Mouse (Mus musculus): ENCODE results near the gene Nfyc.

Nfyc gene

GRCm38 (mm10) chr4:120741303-120741702 lies 90.1 kb downstream of the Nfyc start:
- TF ChIP-seq NANOG (IDR thresholded peaks at IDR 0.05; ENCODE audit: borderline replicate concordance, low read length) (no peak), CTCF (conservative IDR thresholded peaks at IDR 0.05; ENCODE audit: low read length) (no peak), POU5F1 (IDR thresholded peaks at IDR 0.05; ENCODE audit: borderline replicate concordance, low read length) (no peak)
- H3K27me3 ChIP-seq (ENCODE audit: insufficient read depth, low read length): peaks cover 98% of the 10 kb centered on the region
- H3K36me3 ChIP-seq (ENCODE audit: insufficient read depth, low read length): no peaks in the 10 kb centered on the region
- no peak overlapping the region for H3K4me3 ChIP-seq (replicated peaks; ENCODE audit: low read length)
- no peaks in the 10 kb centered on the region for H3K9me3 ChIP-seq (ENCODE audit: low read length)
- H3K4me1 ChIP-seq (replicated peaks; ENCODE audit: low read depth, low read length): peaks cover 12% of the 10 kb centered on the region

DNA sequence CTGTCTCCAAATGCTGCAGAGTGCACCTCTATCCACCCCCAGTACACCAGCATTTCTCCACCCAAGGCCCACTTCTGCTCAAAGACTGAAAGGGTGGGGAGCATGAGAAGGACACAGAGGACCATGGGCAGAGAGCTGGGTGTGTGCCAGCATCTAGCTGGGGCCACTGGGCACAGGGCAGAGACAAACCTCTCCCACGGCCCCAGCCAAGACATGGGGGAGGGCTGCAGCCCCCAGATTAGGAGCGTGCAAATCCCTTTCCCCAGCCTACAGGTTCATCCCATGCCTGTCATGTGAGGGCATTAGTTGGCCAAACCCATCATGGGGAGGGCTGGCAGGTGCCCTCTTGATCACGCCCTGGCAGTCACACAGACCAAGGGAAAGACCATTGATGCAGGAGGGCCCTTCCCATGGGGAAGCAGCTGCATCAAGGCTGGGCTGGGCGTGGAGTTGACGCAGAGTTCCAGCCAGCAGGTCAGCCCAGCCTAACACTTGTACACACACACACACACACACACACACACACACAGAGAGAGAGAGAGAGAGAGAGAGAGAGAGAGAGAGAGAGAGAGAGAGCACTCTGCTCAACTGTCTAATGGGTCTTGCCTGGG lies 97.3 kb downstream of the Nfyc start:
- no peaks in the 10 kb centered on the region for H3K36me3 ChIP-seq (ENCODE audit: insufficient read depth, low read length)
- peaks cover 29% of the 10 kb centered on the region for H3K4me1 ChIP-seq (replicated peaks; ENCODE audit: low read depth, low read length)
- TF ChIP-seq POU5F1 (IDR thresholded peaks at IDR 0.05; ENCODE audit: borderline replicate concordance, low read length) (no peak), NANOG (IDR thresholded peaks at IDR 0.05; ENCODE audit: borderline replicate concordance, low read length) (no peak), CTCF (conservative IDR thresholded peaks at IDR 0.05; ENCODE audit: low read length) (no peak)
- H3K27me3 ChIP-seq (ENCODE audit: insufficient read depth, low read length): peaks cover 98% of the 10 kb centered on the region
- H3K4me3 ChIP-seq (replicated peaks; ENCODE audit: low read length): no peak overlapping the region
- no peaks in the 10 kb centered on the region for H3K9me3 ChIP-seq (ENCODE audit: low read length)

DNA sequence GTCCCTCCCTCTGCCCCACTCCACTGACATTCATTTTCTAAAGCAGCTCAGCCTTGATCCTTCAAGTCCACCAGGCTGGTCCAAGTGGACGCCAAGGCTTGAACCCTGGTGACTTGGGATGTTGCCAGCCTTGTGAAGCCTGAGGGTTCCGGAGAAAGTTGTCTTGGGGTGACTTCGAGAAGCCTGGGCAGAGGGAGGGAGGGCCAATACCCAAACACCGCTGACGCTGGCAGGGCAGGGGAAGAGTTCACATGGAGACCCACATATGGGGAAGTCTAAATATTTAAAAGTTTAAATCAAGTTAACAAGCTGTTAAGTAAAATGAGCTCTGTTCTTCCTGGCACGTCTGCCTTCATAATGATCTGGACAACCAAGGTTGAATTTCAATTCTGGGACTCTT lies 98.6 kb downstream of the Nfyc start:
- H3K4me3 ChIP-seq (replicated peaks; ENCODE audit: low read length): no peak overlapping the region
- no peaks in the 10 kb centered on the region for H3K9me3 ChIP-seq (ENCODE audit: low read length)
- peaks cover 29% of the 10 kb centered on the region for H3K4me1 ChIP-seq (replicated peaks; ENCODE audit: low read depth, low read length)
- H3K36me3 ChIP-seq (ENCODE audit: insufficient read depth, low read length): no peaks in the 10 kb centered on the region
- H3K27me3 ChIP-seq (ENCODE audit: insufficient read depth, low read length): peaks cover 98% of the 10 kb centered on the region
- TF ChIP-seq POU5F1 (IDR thresholded peaks at IDR 0.05; ENCODE audit: borderline replicate concordance, low read length): no peak
- no peak for TF ChIP-seq NANOG (IDR thresholded peaks at IDR 0.05; ENCODE audit: borderline replicate concordance, low read length)
- TF ChIP-seq CTCF (conservative IDR thresholded peaks at IDR 0.05; ENCODE audit: low read length): no peak

GRCm38 (mm10) chr4:120731030-120731644 lies 100.2 kb downstream of the Nfyc start:
- H3K4me3 ChIP-seq (replicated peaks; ENCODE audit: low read length): peak overlapping the region; percentile 75
- no peaks in the 10 kb centered on the region for H3K36me3 ChIP-seq (ENCODE audit: insufficient read depth, low read length)
- H3K9me3 ChIP-seq (ENCODE audit: low read length): no peaks in the 10 kb centered on the region
- peaks cover 29% of the 10 kb centered on the region for H3K4me1 ChIP-seq (replicated peaks; ENCODE audit: low read depth, low read length)
- TF ChIP-seq CTCF (conservative IDR thresholded peaks at IDR 0.05; ENCODE audit: low read length): no peak
- TF ChIP-seq POU5F1 (IDR thresholded peaks at IDR 0.05; ENCODE audit: borderline replicate concordance, low read length): no peak
- TF ChIP-seq NANOG (IDR thresholded peaks at IDR 0.05; ENCODE audit: borderline replicate concordance, low read length): no peak
- peaks cover 96% of the 10 kb centered on the region for H3K27me3 ChIP-seq (ENCODE audit: insufficient read depth, low read length)

- peaks cover 96% of the 10 kb centered on the region for H3K27me3 ChIP-seq (ENCODE audit: insufficient read depth, low read length)
- no peaks in the 10 kb centered on the region for H3K9me3 ChIP-seq (ENCODE audit: low read length)
- peak overlapping the region; percentile 75; the same call in 1 of the 2 replicates for H3K4me3 ChIP-seq (replicated peaks; ENCODE audit: low read length)
- TF ChIP-seq NANOG (IDR thresholded peaks at IDR 0.05; ENCODE audit: borderline replicate concordance, low read length) (no peak), CTCF (conservative IDR thresholded peaks at IDR 0.05; ENCODE audit: low read length) (no peak), POU5F1 (IDR thresholded peaks at IDR 0.05; ENCODE audit: borderline replicate concordance, low read length) (no peak)
- peaks cover 35% of the 10 kb centered on the region for H3K4me1 ChIP-seq (replicated peaks; ENCODE audit: low read depth, low read length)
- no peaks in the 10 kb centered on the region for H3K36me3 ChIP-seq (ENCODE audit: insufficient read depth, low read length)
Observed at GRCm38 (mm10) chr4:120730574-120730973, 100.8 kb downstream of the Nfyc start.

GRCm38 (mm10) chr4:120730146-120730545 lies 101.2 kb downstream of the Nfyc start:
- Histone ChIP-seq H3K9me3 (ENCODE audit: low read length) (no peaks in the 10 kb centered on the region), H3K4me3 (replicated peaks; ENCODE audit: low read length) (no peak overlapping the region), H3K4me1 (replicated peaks; ENCODE audit: low read depth, low read length) (peaks cover 36% of the 10 kb centered on the region), H3K36me3 (ENCODE audit: insufficient read depth, low read length) (no peaks in the 10 kb centered on the region), H3K27me3 (ENCODE audit: insufficient read depth, low read length) (peaks cover 92% of the 10 kb centered on the region)
- TF ChIP-seq NANOG (IDR thresholded peaks at IDR 0.05; ENCODE audit: borderline replicate concordance, low read length) (no peak), CTCF (conservative IDR thresholded peaks at IDR 0.05; ENCODE audit: low read length) (no peak), POU5F1 (IDR thresholded peaks at IDR 0.05; ENCODE audit: borderline replicate concordance, low read length) (no peak)

- no peaks in the 10 kb centered on the region for H3K9me3 ChIP-seq (ENCODE audit: low read length)
- peaks cover 87% of the 10 kb centered on the region for H3K27me3 ChIP-seq (ENCODE audit: insufficient read depth, low read length)
- TF ChIP-seq NANOG (IDR thresholded peaks at IDR 0.05; ENCODE audit: borderline replicate concordance, low read length) (no peak), CTCF (conservative IDR thresholded peaks at IDR 0.05; ENCODE audit: low read length) (no peak), POU5F1 (IDR thresholded peaks at IDR 0.05; ENCODE audit: borderline replicate concordance, low read length) (no peak)
- no peak overlapping the region for H3K4me3 ChIP-seq (replicated peaks; ENCODE audit: low read length)
- peaks cover 36% of the 10 kb centered on the region for H3K4me1 ChIP-seq (replicated peaks; ENCODE audit: low read depth, low read length)
- no peaks in the 10 kb centered on the region for H3K36me3 ChIP-seq (ENCODE audit: insufficient read depth, low read length)
Observed at GRCm38 (mm10) chr4:120729441-120729840, 101.9 kb downstream of the Nfyc start.

- no peaks in the 10 kb centered on the region for H3K36me3 ChIP-seq (ENCODE audit: insufficient read depth, low read length)
- peaks cover 30% of the 10 kb centered on the region for H3K4me1 ChIP-seq (replicated peaks; ENCODE audit: low read depth, low read length)
- H3K9me3 ChIP-seq (ENCODE audit: low read length): no peaks in the 10 kb centered on the region
- H3K4me3 ChIP-seq (replicated peaks; ENCODE audit: low read length): no peak overlapping the region
- no peak for TF ChIP-seq NANOG (IDR thresholded peaks at IDR 0.05; ENCODE audit: borderline replicate concordance, low read length)
- no peak for TF ChIP-seq POU5F1 (IDR thresholded peaks at IDR 0.05; ENCODE audit: borderline replicate concordance, low read length)
- no peak for TF ChIP-seq CTCF (conservative IDR thresholded peaks at IDR 0.05; ENCODE audit: low read length)
- peaks cover 79% of the 10 kb centered on the region for H3K27me3 ChIP-seq (ENCODE audit: insufficient read depth, low read length)
Observed at GRCm38 (mm10) chr4:120727842-120728241, 103.5 kb downstream of the Nfyc start.

Data from E14TG2a.4 (cell line).